Mouse (Mus musculus) NIH3T3 (cell line): ENCODE measurements around the gene Pllp.

Experiments
- DNase-seq: peaks from one replicate; pipeline ENCODE4 v3.0.0-alpha.2; 2012; ENCODE audit warnings: low read depth

Gene Pllp

DNA sequence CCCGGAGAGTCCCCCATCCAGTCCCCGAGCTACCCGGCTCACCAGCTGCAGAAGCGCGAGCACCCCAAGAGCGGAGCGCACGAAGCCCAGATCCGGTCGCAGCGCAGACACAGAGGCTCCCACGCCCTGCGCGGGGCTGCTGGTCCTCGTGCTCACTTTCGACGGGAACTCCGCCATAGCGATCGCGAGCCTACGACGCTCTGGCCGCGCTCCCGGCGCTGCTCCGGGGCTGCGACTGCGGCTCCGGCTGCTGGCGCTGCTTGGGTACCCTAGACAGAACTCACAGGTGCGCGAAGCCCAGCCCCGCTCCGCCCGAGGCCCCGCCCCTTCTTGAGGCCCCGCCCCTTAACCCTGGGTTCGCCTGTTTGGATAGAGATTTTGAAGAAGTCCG is at the start of gene Pllp:
Gene Pllp (minus strand): TSS at position 285 of the 391 bp plus-strand sequence.
- DNase-seq, result no peak

DNA sequence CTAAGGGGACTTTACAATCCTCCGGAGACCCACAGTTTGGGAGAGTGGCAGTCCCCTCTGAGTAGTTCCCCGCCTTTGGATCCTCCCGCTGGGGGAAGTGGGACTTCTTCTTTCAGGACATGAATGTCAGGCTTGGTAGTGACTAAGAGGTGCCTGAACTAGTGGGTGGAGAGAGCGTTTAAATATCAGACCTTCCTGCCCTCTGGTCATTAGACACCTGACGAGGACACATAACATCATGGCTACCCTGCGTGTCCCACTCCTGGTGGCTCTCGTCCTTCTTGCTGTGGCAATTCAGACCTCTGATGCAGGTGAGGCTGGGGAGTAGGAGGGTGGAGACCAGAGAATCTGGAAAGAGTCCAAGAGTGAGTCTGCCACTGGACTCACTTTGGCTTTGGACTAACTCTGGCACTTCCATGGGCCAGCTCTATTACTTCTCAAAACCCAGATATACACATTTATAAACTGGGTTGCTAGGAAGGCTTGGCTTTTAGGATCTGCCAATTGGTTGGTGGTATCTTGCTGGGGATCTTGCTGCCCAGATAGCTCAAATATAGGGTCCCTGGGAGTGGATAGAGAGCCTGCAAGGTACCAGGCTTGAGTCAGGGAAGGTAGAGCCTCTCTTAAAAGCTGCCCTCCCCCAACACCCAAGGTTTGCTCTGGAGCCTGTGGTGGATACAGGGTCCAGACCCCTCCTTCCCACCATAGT is 49.6 kb upstream of the Pllp start, which contains the start of gene Ccl22:
Gene Ccl22 (plus strand): TSS at position 115 of the 709 bp plus-strand sequence.
- DNase-seq, result no peak

- no peak for DNase-seq
These were observed 48.9 kb upstream of the Pllp start for GRCm38 (mm10) chr8:94744972-94745371.

GRCm38 (mm10) chr8:94744484-94744883 is 48.4 kb upstream of the Pllp start:
- DNase-seq, result no peak

DNA sequence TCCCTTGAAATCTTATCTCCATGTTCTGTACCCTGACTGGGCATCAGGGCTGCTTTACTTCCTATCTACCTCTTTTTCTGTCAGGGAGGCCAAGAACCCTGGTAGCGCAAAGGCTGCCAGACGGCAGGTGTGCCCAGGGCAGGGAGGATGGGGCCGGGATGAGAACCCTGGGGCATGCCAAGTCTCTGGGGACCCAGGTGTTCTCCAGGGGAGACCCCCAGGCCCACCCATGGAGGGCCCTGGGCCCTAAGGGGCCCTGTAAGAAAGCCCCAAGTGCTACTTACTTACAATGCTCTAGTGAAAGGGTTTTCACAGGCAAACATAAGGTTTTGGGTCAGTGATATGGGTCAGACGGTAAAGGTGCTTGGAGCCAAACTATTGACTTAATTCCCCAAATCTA is 45.6 kb upstream of the Pllp start:
- no peak for DNase-seq

GRCm38 (mm10) chr8:94740591-94740990 is 44.5 kb upstream of the Pllp start:
- peak; percentile 11 for DNase-seq

DNA sequence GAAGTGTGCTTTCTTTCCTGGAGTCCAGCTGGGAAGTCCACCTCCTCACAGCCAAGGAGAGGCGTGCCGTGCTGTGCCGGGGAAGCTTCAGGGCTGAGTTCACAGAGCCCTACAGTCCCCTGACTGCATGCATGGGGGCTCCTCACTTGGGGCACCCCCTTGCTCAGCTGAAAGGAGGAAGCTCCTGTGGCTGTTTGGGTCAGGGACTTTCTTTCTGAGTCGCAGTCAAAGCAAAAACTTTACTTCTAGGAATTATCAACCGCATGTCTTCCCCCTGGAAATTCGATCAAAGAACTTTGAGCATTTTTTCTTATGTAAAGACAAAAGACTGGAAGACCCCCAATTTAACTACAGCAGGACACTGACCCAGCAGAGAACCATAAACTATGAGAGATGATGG is 43.8 kb upstream of the Pllp start:
- no peak for DNase-seq

DNA sequence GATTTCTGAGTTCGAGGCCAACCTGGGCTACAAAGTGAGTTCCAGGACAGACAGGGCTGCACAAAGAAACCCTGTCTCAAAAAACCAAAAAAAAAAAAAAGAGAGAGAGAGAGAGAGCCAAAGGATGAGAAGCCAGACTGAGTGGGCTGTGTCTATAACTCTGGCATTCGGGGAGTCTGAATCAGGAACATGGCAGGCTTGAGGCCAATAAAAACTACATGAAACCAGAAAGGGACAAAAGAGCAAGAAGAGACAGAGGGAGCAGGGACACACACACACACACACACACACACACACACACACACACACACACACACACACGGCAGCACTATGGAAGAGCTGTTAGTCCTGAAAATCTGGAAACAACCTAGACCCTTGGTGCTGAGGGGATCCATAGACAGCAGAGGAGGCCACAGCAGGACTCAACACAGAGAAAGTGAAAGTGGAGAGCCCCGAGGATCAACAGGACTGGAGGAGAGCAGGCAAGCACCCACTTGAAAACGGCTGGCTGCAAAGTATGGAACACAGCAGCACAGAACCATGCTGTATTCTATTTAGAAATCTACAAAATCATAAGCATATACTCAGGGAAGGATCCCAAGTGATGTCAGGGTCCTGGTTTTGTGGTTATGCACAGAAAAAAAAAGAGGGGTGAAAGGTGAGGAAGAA is 39.5 kb upstream of the Pllp start:
- peak; percentile 76 for DNase-seq

DNA sequence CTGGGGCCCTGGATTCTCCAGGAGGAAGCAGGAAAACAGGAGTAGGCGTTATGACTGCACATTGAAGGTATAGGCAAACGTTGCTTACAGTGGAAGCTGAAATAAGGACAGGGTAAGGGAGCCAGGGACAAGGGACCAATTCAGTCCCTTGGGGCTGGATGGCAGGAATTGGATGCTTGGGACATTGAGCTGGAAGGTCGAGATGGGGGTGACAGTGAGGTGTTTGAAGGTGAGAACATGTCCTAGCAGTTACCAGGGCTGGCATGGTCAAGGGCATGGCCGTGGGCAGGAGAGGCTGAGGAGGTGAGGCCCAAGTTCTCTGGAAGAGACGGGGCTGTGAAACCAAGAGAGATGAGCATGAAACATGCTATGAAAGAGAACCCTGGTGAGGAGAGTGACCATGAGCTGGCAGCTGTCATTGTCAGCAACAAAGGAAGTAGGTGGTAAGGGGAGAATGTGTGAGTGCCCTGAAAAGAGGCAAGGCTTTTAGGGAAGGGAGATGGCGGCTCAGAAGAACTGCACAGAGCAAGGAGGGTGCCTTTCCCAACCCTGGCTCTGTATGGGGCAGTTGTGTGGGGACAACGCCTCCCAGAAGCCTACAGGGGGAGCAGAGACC is 38.8 kb upstream of the Pllp start:
- DNase-seq, result peak; percentile 27

GRCm38 (mm10) chr8:94733821-94734465 is 37.9 kb upstream of the Pllp start:
- no peak for DNase-seq

DNA sequence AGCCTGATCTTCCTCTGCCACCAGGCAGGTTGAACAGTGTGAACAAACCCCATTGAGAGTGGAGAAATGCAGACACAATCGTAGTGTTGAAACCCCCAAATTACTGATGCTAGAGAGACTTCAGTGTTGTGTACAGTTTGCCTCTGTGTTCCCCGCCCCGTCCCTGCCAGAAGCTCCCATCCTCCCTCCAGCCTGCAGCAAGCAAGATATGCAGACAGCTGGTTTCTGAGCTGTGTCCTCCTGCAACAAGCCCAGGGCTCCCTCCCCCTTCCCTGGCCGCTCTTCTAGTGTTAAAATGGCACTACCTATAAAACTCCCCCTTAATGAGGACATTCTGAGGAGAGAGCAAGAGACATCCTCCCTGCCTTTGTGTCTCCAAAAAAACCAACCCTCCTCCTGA is 33.2 kb upstream of the Pllp start:
- DNase-seq, result no peak

DNA sequence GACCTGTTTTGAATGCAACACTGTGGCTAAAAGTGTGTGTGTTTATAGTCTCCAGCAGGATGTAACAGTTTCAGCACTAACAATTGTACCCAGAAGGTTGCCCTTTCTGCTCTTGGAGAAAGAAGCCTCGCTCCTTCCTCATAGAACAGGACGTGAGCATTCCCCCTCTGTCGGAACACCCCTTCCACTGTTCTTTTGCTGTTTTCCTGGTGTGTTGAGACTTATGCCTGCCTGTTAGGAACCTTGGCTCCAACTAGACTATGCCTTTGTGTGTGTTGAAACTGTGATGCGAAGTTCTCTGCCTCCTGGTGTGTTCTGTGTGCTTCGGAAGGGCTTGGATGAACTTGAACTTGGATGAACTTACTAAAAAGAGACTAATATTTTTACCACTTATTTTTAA is 29.9 kb upstream of the Pllp start:
- no peak for DNase-seq

DNA sequence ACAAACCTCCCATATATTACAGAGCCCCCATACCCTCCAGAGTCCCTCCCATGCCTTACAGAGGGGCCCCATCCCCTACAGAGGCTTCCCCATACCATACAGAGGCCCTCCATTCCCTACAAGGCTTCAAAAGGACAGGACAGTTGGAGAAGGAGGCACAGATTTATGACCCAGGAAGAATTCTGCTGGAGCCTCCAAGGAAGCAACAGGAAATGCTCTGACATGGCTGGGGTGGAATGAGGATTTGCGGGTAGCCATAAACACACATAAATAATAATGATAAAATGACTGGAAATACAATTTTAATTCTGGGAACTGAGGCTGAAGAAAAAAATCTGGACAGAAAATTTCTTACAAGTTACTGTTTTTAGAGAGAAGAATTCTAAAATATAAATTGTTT is 20.8 kb upstream of the Pllp start:
- no peak for DNase-seq

DNA sequence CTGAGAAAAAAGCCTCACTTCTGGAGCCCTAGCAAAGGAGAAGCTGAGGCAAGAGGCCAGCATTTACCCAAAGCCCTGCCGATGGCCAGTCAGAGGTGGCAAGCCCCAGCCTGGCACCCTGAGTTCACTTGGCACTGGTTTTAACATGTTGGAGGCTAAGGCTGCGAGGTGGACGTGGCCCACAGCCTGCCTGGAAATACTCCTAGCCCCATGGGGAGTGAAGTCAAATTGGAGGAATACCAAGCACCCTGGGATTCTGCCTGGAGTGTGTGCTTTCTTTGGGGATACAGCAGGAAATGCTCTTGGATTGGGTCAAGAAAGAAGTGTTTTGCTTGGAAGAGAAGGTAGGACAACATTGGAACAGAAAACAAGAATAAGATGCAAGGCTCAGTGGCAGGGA is 19.8 kb upstream of the Pllp start:
- DNase-seq, result no peak

- DNase-seq, result peak; percentile 46
These were observed 18.5 kb upstream of the Pllp start for GRCm38 (mm10) chr8:94714556-94714955.

DNA sequence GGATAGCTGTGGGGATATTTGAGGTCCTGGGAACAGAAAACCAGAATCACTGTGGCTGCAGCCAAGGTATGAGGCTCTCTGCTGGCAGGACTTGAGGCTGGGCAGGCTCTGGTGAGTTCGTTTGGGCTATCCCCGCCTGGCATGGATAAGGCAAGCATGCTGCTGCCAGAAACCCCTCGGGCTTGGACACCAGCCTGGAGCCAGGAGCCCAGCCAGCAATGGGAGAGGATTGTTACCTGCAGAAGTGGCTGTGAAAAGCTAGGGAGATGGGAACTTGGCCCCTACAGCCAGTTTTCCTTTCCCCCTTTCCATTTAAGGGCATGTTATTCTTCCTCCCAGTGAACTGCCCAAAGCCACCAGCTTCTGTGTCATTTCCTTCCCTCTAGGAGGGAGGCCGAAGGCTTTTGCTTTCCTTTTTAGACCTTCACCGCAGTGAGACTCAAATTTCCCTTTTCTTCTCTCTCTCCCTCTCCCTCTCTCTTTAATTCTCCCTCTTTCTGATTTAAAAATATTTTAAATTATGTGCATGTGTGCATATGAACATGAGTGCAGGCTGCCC is 15.2 kb upstream of the Pllp start:
- DNase-seq, result peak; percentile 63

DNA sequence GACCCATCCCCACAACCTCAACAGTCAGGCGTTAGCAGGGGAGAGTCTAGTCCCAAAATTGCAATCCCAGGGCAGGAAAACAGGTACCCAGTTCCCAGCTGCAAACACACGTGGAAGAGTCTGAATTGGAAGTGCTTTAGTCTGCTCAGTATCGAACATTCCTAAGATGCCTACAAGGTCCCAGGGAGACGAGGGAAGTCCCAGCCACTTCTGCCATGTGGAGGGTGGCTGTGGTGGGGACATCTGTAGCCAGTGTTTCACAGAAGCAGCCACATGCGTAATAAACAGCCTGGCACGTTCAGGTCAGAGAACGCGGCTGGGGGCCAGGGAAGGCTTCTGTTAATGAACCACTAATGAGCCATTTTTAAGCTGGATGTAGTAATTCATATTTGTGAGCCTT is 14.3 kb upstream of the Pllp start:
- DNase-seq, result no peak

DNA sequence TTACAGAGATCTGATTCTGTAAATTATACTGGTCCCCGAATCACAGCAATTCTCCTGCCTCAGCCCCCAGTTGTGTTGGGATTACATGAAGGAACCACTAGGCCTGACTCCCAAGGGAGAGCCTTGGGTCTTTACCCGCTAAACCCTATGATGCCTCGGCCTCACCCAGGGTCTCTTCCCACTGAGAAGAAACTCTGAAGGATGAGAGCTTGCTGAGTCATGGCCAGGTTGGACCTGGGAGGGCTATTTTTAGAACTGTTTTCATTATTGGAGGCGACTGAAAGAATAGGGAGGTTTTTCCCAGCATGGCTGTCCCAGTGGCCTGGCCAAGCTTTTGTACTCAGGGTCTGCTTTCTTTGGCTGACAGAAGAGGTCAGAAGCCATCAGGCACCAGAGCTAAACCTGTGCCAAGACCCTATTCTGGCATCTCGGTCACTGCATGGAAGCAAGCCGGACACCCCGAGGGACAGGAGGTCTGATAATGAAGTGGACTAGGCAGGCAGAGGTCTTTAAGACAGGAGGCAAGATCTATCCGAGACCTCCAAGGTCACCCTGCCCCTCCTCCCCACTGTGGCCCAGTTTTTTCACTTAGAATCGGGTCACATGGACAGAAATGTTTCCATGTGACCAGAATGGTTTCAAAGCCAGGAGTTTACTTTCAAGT is 10.8 kb upstream of the Pllp start:
- DNase-seq, result peak; percentile 43

DNA sequence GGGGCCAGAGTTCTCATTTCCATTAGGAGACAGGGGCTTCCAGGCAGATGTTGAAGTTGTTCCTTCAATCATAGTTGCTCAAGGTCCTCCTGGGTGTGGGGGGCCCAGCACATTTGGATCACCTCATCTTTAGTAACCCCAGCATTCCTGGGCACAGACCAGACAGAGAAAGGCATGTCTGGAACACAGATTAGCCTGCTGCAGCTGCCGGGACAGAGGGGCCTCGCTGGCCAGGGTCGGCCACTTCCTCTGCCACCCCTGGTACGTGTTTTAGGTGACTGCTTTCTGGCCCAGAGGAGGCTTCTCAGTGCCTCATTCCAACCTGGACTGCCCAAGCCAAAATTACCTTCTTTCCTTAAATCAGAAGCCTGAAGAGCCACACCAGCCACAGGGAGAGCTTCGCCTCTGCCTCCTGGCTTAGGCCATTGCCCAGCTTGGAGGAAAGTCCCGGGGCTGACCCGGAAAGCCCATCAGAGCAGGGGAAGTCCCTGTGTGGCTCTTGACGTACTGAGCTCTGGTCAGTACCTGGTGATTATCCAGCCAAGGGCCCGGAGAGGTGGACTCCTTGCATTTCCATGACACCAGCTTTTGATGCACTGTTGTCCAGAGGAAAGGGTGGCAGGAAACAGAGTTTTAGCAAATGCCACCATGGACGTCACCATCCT is 9.6 kb upstream of the Pllp start:
- DNase-seq, result no peak

- DNase-seq, result no peak
These were observed 8.5 kb upstream of the Pllp start for GRCm38 (mm10) chr8:94704669-94704984.

DNA sequence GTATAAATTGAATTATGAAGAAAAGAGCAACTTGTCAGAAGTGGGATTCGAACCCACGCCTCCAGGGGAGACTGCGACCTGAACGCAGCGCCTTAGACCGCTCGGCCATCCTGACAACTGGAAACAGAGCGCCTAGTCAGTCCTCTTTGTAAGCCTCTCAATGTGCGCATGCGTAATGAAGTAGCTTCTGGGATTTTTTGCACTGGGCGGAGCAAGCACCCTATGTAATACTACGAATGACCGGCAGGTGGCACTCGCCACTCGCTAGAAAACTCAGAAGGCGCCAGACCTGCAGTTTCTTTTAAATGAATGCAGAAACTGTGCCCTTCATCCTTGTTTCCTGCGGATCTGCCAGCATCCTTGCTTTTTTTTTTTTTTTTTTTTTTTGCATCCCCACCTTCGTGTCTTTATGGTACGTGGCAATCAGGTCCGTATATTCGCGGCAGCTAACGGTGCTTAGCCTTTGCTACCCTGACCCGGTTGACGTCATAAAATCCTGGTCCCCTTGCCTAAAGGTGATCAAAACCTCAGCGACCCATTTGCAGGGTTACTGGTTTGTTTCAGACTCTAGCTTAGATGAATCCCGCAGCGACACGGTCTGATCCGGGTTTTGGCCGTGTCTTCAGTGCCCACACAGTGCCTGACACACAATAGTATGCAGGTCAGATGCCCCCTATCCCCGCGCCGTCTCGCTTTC is 8.0 kb upstream of the Pllp start:
- peak; percentile 99 for DNase-seq
